Mouse (Mus musculus): ENCODE measurements around the gene Lrr1. TPM values are rescaled to one million over a fixed set of nuclear protein-coding genes. Genes with fewer than 3 reads are reported as not detected.
A peak's percentile ranks its signal among the peaks of the same experiment; 100 is the strongest.

Lrr1 gene
- total and polyA plus RNA-seq, 3 experiments, result 9.2 to 35.0 (median 23.8) TPM

GRCm38 (mm10) chr12:69210056-69210979, 41.7 kb downstream of the Lrr1 start:
- H3K27ac ChIP-seq (ENCODE audit: insufficient read depth, low read depth), result no peak overlapping the region
- in situ Hi-C loops (cut with MboI; ENCODE audit: low pct_ligation_motif_present, low pct_unique_long_range_greater_than_20kb, low sequenced_read_pairs) (loop anchor here (25.0 kb wide), 2 partner anchors 377 to 477 kb away; partner anchors contain the start of genes Sos2 and Vcpkmt), dilution Hi-C loops (cut with MboI; ENCODE audit: extremely low pct_ligation_motif_present, extremely low pct_unique_long_range_greater_than_20kb, low sequenced_read_pairs) (no loop called here)
- no peaks in the 10 kb centered on the region for H3K9me3 ChIP-seq (replicated peaks; ENCODE audit: low read length)
- no peak overlapping the region for H3K4me3 ChIP-seq (replicated peaks in 1 of 3; ENCODE audit: low read depth in 2 of 3, low read length in 2 of 3, poor library complexity in 1 of 3)
- peaks cover 0 to 47% of the 10 kb centered on the region in 2 experiments; a peak in 2 of 4 replicates for H3K4me1 ChIP-seq (ENCODE audit: control insufficient read depth in 1 of 2, insufficient read depth in 2 of 2)
- H3K9ac ChIP-seq (ENCODE audit: insufficient read depth, low read depth), result no peak overlapping the region
- TF ChIP-seq RCOR1 (conservative IDR thresholded peaks at IDR 0.05; ENCODE audit: low read depth, low read length), result no peak
- TF ChIP-seq CTCF (conservative IDR thresholded peaks at IDR 0.05 in 1 of 2, IDR thresholded peaks at IDR 0.05 in 1 of 2; ENCODE audit: low read depth in 2 of 2, low read length in 2 of 2), result no peak
- no peak for TF ChIP-seq NELFE (IDR thresholded peaks at IDR 0.05; ENCODE audit: low read depth, low read length)
- no peak for TF ChIP-seq CHD2 (IDR thresholded peaks at IDR 0.05; ENCODE audit: low read length)
- TF ChIP-seq EP300 (IDR thresholded peaks at IDR 0.05; ENCODE audit: low read length), result no peak
- no peak for TF ChIP-seq BHLHE40 (IDR thresholded peaks at IDR 0.05; ENCODE audit: low read depth, low read length)
- H3K79me2 ChIP-seq (replicated peaks; ENCODE audit: control insufficient read depth, extremely low read depth, insufficient read depth, poor library complexity, severe bottlenecking), result no peaks in the 10 kb centered on the region
- H3K27me3 ChIP-seq (replicated peaks), result no peaks in the 10 kb centered on the region
- DNase-seq (ENCODE audit: extremely low read depth), result no peak
- H3K4me2 ChIP-seq (ENCODE audit: insufficient read depth, low read depth, poor library complexity, severe bottlenecking), result no peak overlapping the region
- peaks cover 32 to 69% of the 10 kb centered on the region in 2 experiments for H3K36me3 ChIP-seq (replicated peaks in 1 of 2; ENCODE audit: control insufficient read depth in 1 of 2, insufficient read depth in 1 of 2, low read length in 1 of 2)

GRCm38 (mm10) chr12:69211057-69211456, 42.4 kb downstream of the Lrr1 start:
- H3K4me3 ChIP-seq (replicated peaks in 1 of 3; ENCODE audit: low read depth in 2 of 3, low read length in 2 of 3, poor library complexity in 1 of 3), result no peak overlapping the region
- H3K27me3 ChIP-seq (replicated peaks), result no peaks in the 10 kb centered on the region
- no peaks in the 10 kb centered on the region for H3K9me3 ChIP-seq (replicated peaks; ENCODE audit: low read length)
- DNase-seq (ENCODE audit: extremely low read depth), result no peak
- H3K4me2 ChIP-seq (ENCODE audit: insufficient read depth, low read depth, poor library complexity, severe bottlenecking), result no peak overlapping the region
- H3K27ac ChIP-seq (ENCODE audit: insufficient read depth, low read depth), result no peak overlapping the region
- dilution Hi-C loops (cut with MboI; ENCODE audit: extremely low pct_ligation_motif_present, extremely low pct_unique_long_range_greater_than_20kb, low sequenced_read_pairs), result no loop called here
- no peaks in the 10 kb centered on the region for H3K79me2 ChIP-seq (replicated peaks; ENCODE audit: control insufficient read depth, extremely low read depth, insufficient read depth, poor library complexity, severe bottlenecking)
- TF ChIP-seq SMC3 (IDR thresholded peaks at IDR 0.05; ENCODE audit: low read depth, low read length) (peak; percentile 43), CTCF (conservative IDR thresholded peaks at IDR 0.05 in 1 of 2, IDR thresholded peaks at IDR 0.05 in 1 of 2; ENCODE audit: low read depth in 2 of 2, low read length in 2 of 2) (peak in 1 of 2 experiments; percentile 49; a peak in 2 of 4 replicates), ETS1 (conservative IDR thresholded peaks at IDR 0.05; ENCODE audit: low read depth, low read length) (no peak), USF2 (conservative IDR thresholded peaks at IDR 0.05; ENCODE audit: low read depth, low read length) (no peak), IRF4 (IDR thresholded peaks at IDR 0.05; ENCODE audit: low read depth, low read length) (no peak), RAD21 (IDR thresholded peaks at IDR 0.05; ENCODE audit: low read depth, low read length) (peak; percentile 24)
- in situ Hi-C loops (cut with MboI; ENCODE audit: low pct_ligation_motif_present, low pct_unique_long_range_greater_than_20kb, low sequenced_read_pairs), result loop anchor here (25.0 kb wide), 2 partner anchors 376 to 476 kb away; partner anchors contain the start of genes Sos2 and Vcpkmt
- peaks cover under 1 to 47% of the 10 kb centered on the region in 2 experiments; a peak in 2 of 4 replicates for H3K4me1 ChIP-seq (ENCODE audit: control insufficient read depth in 1 of 2, insufficient read depth in 2 of 2)
- peaks cover 32 to 70% of the 10 kb centered on the region in 2 experiments for H3K36me3 ChIP-seq (replicated peaks in 1 of 2; ENCODE audit: control insufficient read depth in 1 of 2, insufficient read depth in 1 of 2, low read length in 1 of 2)
- H3K9ac ChIP-seq (ENCODE audit: insufficient read depth, low read depth), result no peak overlapping the region

Measured in CH12.LX (cell line).